Mouse (Mus musculus) MEL (cell line): ENCODE data around the gene Vps8.

ENCODE experiments used
- GABPA ChIP-seq: IDR thresholded peaks from 2 replicates; pipeline ENCODE4 v1.6.1; 2012; ENCODE audit warnings: low read depth, mild to moderate bottlenecking, inconsistent platforms, low read length, improper control_type of control experiment, moderate library complexity
- ZC3H11A ChIP-seq: IDR thresholded peaks from 2 replicates; pipeline ENCODE4 v1.6.1; 2012; ENCODE audit warnings: low read depth, mild to moderate bottlenecking, inconsistent platforms, low read length, improper control_type of control experiment

DNA sequence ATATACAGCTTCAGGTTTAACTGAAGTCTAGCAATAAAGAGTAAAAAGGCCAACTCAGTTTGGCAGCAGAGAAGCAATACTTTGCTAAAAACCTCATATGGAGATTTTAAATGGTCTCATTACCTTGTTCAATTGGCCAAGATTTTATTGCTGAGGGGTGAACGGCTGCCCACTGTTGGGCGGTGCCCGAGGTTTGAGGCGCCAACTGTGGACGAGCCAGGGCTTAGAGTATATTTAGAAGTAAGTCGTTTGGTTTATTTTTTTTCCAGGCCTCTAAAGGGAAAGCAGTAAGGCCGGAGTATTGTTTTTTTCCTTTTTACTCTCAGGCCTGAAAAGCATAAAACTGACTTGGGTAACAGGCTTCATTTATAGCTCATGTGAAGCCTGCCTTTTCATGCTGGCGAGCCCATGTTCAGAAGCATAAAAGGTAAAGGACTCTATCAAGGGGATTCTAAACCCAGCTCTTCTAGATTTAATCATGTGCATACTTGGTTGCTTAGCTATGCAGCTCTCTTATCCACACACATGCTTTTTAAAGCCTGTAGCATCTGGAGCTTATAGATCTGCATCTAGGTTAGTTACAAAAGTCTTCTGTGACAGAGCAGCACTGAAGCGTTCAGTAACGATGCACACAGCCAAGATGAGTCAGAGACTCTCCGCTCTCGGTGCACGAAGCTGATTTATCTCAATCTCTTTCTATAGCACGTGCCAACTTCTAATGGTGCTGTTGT, 34.9 kb downstream of the Vps8 start:
- no peak for TF ChIP-seq GABPA
- no peak for TF ChIP-seq ZC3H11A
